Mouse (Mus musculus) cerebellum, postnatal 25 days (tissue): Measurements from ENCODE around the gene Katnb1.

Source experiments
- DNase-seq, 2 experiments: peaks; one replicate each; pipeline ENCODE4 v3.0.0; 2021; ENCODE audit warnings: mixed read lengths in 2 of 2

The Katnb1 gene

GRCm38 (mm10) chr8:95080381-95081341 is at the start of gene Katnb1:
Katnb1 (plus strand) TSS chr8:95081186.
- DNase-seq, result peak; percentile 97 to 98

GRCm38 (mm10) chr8:95037106-95037925 is 43.7 kb upstream of the Katnb1 start:
- DNase-seq, result no peak

DNA sequence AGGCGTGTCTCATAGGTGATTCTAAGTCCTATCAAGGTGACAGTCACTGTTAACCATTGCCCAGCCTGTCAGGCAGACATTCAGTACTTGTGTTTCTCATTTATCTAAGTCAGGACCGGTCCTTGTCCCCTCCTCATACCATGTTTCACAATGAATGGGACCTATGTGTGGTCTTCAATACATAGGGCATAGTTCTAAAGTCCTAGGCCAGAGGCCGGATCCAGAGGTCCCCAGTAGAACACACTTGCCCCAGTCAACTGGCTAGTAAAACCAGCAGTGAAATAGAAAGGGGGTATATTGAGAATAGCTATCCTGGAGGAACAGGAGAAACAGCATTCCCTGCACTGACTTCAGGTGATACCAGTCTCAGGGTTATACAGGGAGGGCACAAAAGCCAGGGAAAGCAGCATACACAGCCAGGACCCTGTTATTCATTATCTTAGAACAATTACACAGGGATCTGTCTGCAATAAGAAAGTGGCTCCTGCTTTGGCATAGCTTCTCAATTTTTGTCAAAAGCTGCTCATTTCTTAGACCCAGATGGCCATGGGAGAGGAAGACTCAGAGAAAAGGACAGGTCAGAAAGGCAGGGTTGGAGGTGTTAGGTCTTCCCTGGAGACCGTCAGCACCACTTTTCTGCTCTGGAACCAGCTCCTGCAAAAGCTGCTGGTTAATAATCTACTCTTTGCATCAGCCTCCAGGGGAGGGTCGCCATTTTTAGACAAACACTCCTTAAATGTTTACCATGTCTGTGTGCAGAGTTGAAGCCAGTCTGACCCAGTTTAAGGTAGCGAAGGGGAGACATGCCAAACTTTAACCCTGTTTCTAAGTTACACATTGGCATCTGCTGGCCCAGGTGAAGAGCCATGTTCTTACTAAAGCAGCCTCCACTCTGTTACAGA is 38.9 kb upstream of the Katnb1 start:
- DNase-seq, result no peak

GRCm38 (mm10) chr8:95044811-95045210 is 36.2 kb upstream of the Katnb1 start:
- DNase-seq, result no peak

DNA sequence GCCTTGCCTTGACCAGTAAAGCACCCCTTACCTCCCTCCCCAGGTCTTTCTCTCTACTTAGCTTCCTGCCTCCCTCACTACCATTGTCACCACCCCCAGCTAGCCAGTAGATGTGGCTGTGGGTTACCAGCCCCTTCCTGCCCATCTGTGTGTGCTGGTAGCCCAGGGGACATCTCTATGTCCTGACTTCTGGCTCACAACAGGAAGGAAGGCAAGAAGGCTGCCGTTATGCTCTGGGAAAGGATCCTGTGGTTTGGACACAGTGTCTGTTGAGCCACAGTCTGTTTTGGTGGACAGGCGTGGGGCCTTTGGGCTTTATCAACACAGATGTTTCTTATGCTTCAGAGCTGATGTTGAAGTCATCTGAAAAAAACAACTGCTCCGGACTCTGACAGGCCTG is 34.0 kb upstream of the Katnb1 start:
- DNase-seq, result no peak

GRCm38 (mm10) chr8:95047884-95048680 is 32.9 kb upstream of the Katnb1 start:
- DNase-seq, result no peak

GRCm38 (mm10) chr8:95049636-95050035 is 31.4 kb upstream of the Katnb1 start:
- DNase-seq, result no peak

DNA sequence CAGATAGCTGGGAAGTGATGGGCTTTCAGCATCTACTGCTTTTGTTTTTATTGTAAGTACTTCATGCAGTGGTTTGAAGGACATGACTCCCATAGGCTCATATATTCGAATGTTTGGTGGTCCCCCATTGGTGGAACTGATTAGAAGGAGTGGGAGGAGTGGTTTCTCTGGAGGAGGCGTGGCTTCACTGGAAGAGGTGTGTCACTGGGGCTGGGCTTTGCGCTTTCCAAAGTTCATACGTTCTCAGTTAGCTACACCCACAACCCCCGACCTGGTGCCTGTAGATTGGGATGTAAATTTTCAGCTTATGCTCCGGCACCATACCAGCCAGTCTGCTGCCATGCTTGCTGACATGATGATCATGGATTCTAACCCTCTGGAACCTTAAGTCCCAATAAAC is 26.5 kb upstream of the Katnb1 start:
- no peak for DNase-seq

DNA sequence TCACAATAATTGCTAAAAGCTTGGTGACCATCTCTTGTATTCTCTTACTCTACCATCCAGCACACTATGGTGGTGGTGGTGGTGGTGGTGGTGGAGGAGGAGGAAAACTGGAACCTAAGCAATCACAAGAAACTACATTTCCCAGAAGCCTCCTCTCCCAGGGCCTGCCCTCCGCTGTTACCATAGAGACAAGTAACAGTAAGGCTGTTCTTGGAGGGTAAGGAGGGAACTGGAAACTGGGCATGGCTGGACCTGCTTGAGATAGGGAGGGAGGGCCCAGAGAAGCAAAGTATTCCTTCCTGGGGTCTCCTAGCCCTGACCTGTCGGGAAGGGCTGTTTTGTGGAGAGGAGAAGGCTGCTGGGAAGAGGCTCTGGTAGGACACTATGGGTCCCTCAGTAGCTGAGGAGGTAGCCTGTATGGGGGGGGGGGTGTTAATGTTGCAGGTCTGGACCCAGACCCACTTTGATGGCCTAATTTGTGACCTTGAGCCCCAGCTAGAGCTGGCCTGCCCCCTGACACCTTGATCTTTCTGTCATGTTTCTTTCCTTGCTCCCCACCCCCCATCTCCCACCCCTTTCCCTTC is 26.0 kb upstream of the Katnb1 start, which contains the start of gene Drc7:
Drc7 (plus strand) TSS at position 177 of the 584 bp plus-strand sequence.
- DNase-seq, result no peak

DNA sequence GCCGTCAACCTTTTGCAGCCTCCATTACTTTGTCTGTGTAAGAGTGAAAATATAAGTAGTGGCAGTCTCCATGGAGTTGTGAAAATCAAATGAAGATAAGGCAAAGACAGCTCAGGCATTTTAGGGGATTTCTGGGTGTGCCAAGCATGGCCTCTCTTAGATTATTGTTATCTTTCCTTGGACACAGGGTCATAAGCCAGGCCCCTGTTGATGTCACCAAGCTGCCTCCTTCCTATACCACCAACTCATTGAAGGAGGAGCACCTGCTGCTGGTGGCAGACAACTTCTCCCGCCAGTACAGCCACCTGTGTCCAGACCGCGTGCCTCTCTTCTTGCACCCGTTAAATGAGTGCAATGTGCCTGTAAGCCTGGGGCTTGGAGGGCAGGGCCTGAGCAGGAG is 24.6 kb upstream of the Katnb1 start:
- DNase-seq, result no peak

DNA sequence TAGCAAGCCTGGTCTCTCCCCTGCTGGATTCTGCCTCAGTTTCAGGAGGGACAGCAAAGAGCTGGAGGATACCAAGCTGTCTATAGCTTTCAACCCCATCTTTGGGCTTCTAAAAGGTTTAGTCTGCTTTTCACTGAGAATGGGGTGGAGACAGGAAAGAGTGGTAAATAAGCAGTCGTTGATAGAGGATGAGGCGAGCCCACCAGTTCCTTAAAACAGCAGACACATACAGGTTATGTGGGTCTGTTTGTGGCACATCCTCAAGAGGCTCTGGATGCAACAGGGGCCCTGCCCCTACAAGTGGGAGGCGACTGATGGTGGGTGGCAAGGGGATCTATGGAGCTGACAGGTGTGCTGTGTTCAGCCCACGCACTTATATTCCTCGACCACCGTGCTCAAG is 22.3 kb upstream of the Katnb1 start:
- DNase-seq, result no peak

GRCm38 (mm10) chr8:95059812-95060533 is 21.0 kb upstream of the Katnb1 start:
- no peak for DNase-seq

- peak; percentile 63 to 74 for DNase-seq
These were observed 16.5 kb upstream of the Katnb1 start for GRCm38 (mm10) chr8:95064531-95064930.

DNA sequence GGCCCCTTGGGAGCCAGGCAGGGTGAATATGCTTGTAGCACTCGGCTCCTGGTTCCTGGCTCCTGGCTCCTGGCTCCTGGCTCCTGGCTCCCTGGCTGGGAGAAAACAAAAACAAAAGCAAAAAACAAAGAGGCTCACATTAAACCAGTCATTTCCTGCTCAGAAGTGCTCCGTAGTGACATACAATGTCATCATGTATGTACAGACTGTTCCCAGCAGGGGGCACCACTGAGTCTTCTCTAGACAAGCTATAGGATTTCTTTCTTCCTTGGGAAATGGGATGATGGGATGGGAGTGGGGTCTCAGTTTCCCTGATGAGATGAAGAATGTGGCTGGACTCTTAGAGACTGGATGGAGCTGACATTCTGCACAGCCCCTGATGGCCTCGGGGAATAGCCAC is 13.4 kb upstream of the Katnb1 start:
- DNase-seq, result peak in 1 of 2 experiments; percentile 71

GRCm38 (mm10) chr8:95075504-95075903 is 5.5 kb upstream of the Katnb1 start:
- DNase-seq, result peak in 1 of 2 experiments; percentile 36

GRCm38 (mm10) chr8:95076151-95076550 is 4.8 kb upstream of the Katnb1 start:
- peak; percentile 76 to 83 for DNase-seq

- peak; percentile 44 to 72 for DNase-seq
These were observed 2.9 kb upstream of the Katnb1 start for GRCm38 (mm10) chr8:95078055-95078454.

DNA sequence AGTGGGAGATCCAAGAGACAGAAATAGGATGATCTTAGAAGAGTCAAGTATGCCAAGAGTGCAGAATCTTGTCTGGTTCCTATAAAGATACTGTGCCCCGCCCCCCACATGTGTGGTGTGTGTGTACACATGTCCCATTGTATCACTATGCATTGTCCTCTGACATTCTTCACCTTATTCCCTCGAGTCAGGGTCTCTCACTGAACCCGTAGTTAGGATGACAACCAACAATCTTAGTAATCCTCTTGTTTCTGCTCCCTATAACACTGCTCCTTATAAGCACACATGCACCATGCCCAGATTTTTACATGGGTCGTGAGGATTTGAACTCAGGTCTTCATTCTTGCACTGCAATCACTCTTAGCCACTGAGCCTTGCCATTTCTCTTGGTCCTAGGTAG is 1.7 kb upstream of the Katnb1 start:
- DNase-seq, result no peak

GRCm38 (mm10) chr8:95081650-95082049 is 664 bp downstream of the Katnb1 start:
- peak in 1 of 2 experiments; percentile 39 for DNase-seq

GRCm38 (mm10) chr8:95084261-95084660 is 3.3 kb downstream of the Katnb1 start:
- DNase-seq, result no peak
